Mouse (Mus musculus) v-Abl transformed pro-B cells (cell line): Measurements from ENCODE around the gene Aldh3b2.

ENCODE experiments used
- in situ Hi-C, 2 experiments: fragments of 400-800 bp; cut with MboI; formaldehyde crosslinking; loops; one replicate each; pipeline ENCODE4 v1.15.1; 2025; ENCODE audit not compliant: unreplicated experiment in 2 of 2

The Aldh3b2 gene

DNA sequence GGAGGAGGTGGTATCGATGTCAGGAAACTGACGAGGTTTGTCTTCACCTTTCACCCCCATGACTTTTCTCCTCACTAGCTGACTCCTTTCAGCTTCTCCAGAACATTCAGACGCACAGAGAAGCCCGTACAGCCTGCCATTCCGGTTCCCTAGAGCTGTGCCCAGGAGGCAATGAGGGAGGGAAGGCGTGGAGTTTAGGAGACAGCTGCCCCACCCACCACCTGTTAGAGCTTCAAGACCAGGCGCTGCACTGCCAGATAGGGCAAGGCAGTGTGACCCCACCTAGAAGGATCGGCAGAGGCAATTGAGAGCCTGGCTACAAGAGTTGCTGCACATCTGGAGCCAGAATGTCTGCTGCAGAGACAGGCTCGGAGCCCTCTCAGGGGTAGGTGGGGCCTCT lies at the start of gene Aldh3b2:
Aldh3b2 (plus strand) TSS at position 100 of the 400 bp plus-strand sequence.
- in situ Hi-C loops = no loop called here

DNA sequence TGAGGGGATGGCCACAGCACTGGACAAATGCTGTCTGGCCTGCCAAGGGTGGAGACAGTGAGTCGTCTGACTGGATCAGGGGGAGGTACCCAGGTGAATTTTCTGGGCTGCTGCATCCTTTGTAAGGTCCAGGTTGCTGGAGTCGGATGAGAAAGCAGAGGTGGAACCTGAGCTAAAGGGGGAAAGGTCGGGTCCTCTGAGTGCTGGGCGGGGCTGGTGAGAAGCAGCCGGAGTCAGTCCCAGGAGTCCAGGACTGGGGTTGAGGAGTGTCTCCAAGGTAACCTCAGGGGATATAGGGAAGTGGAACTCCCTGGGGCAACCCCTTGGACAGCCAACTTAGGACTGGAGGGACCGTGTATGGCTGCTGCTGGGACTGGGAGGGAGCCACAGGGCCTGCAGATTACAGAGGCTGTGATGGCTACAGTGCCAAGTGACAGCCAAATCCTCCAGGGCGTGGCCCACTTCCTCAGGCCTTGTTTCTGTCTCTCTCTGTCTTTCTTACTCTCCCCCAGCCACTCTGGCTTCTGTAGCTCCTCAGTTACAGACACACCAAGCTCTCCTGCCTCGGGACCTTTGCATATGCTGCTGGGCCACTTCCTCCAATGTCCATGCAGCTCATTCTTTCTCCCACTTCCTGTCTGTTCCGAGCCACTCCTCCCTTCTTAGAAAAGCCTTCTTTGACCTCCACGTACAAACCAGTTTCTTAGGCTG lies 49.3 kb upstream of the Aldh3b2 start:
- in situ Hi-C loops = no loop called here

DNA sequence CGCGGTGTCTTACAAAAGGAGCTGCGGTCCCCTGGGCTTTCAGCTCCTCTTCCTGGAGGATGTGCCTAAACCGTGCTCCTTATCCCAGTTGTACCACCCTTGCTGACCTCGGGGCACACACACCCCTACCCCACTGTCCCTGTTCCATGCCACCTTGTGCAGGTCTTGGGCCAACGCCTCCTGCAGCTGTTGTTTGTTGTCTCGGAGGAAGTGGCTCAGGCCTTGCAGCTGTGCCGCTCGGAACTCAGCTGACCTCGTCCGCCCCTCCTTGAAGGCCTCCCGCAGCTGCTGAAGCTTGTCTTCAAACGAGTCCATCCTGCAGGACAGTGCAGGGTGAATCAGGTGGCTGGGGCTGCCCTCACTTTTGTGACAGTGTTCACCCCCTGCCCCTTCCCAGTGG lies 48.5 kb upstream of the Aldh3b2 start:
- in situ Hi-C loops = no loop called here

DNA sequence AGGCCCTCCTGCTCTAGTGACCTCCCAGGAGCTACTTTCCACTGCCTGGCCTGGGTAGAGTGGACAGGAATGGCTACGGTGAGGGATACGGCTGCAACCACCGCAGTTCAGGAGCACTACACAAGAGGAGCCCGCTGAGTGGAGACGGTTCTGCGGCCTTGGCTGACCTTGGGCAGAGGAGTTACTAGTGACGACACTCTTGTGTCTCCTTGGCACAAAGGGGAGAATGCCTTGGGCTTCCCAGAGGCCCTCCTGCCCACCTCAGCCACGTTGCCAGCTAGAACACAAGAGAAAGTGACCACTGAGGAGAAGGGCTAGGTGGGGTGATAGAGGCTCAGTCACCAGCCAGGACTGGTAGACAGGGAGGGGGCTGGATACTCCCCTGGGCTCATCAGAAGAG lies 47.9 kb upstream of the Aldh3b2 start:
- in situ Hi-C loops = no loop called here

DNA sequence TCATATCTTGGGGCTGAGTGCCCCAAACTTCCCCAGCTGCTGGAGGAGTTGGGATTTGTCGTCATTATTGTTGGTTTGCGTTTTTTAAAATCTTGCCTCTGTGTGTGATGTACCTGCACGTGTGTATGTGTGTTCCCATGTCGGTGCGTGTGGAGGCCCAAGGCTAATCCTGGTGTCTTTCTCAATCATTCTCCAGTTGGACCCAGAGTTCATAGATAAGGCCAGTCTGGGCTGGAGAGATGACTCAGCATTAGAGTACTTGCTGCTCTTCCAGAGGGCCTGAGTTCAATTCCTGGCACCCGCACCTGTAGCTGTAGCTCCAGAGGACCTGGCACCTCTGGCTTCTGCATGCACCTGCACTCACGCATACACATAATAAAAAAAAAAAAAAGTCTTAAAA lies 47.3 kb upstream of the Aldh3b2 start:
- in situ Hi-C loops = no loop called here

GRCm38 (mm10) chr19:3925859-3926258 lies 46.3 kb upstream of the Aldh3b2 start:
- in situ Hi-C loops = no loop called here

GRCm38 (mm10) chr19:3926279-3926678 lies 45.8 kb upstream of the Aldh3b2 start:
- in situ Hi-C loops = no loop called here

DNA sequence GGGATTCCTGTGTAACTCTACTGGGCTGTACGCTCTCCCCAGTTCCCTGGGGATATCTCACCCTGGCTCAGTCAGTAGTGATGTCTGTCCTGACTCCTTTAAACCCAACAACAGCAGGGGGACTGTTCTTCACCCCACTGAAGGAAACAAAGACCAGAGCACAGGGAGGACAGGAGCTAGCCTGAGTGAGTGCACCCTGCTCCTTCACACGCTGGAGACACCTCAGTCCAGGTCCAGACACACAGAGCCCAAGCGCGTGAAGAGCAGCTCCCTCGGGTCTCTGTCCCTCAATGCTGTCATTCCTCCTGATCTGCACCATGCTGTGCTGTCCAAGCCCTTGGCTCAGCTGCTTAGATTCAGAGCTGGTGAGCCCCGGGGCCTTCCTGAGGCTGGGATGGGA lies 45.4 kb upstream of the Aldh3b2 start:
- in situ Hi-C loops = no loop called here

DNA sequence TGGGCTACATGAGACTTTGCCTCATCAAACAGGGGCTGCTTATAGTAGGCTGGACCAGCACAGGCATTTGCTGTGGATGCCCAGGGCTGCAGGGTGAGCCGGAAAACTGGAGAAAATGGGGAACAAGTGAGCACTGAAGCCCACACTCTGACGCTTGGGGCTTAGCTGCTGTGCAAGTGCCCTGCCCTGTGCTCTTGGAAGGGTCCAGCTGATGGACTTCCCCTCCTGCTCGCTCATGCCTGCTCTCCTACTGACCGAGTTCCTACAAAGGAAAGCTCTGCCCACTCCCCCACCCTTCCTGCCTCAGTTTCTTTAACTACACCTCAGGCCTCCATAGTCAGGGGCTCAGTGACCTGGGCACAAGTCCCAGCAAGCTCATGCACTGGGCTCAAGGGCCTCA lies 44.1 kb upstream of the Aldh3b2 start:
- in situ Hi-C loops = no loop called here

DNA sequence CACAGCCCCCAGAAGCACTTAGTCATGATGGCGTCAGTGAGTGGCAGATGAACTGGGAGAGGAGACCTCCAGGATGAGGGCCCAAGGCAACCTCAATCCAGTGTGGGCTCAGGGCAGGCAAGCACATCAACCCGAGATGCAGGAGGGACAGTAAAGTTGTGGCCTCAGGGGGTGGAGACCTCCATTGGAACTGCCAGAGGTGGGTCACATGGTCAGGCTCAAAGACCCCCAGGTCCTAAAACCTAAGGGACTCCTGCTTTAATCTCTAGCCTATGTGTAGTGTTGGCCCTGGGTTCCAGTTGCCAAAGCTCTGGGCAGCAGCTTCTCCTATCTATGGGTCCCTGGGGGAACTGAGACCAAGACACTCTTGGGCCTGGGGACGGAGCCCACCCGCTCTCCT lies 43.3 kb upstream of the Aldh3b2 start:
- in situ Hi-C loops = no loop called here

- in situ Hi-C loops = no loop called here
These were observed 42.8 kb upstream of the Aldh3b2 start, which contains the start of gene Aldh3b1 for GRCm38 (mm10) chr19:3929211-3929941. Aldh3b1 (minus strand) TSS chr19:3929808.

- in situ Hi-C loops = loop anchor here in 1 of 2 experiments (10.0 kb wide), 1 partner anchor 364 kb away; no protein-coding TSS in a partner anchor
These were observed 41.7 kb upstream of the Aldh3b2 start for GRCm38 (mm10) chr19:3930262-3931057.

- in situ Hi-C loops = loop anchor here in 1 of 2 experiments (10.0 kb wide), 1 partner anchor 363 kb away; no protein-coding TSS in a partner anchor
These were observed 40.4 kb upstream of the Aldh3b2 start for GRCm38 (mm10) chr19:3931716-3932115.

- in situ Hi-C loops = loop anchor here in 1 of 2 experiments (10.0 kb wide), 1 partner anchor 360 kb away; no protein-coding TSS in a partner anchor
These were observed 36.9 kb upstream of the Aldh3b2 start, which contains the start of gene Unc93b1 for GRCm38 (mm10) chr19:3935032-3935895. Unc93b1 (plus strand) TSS chr19:3935186.

DNA sequence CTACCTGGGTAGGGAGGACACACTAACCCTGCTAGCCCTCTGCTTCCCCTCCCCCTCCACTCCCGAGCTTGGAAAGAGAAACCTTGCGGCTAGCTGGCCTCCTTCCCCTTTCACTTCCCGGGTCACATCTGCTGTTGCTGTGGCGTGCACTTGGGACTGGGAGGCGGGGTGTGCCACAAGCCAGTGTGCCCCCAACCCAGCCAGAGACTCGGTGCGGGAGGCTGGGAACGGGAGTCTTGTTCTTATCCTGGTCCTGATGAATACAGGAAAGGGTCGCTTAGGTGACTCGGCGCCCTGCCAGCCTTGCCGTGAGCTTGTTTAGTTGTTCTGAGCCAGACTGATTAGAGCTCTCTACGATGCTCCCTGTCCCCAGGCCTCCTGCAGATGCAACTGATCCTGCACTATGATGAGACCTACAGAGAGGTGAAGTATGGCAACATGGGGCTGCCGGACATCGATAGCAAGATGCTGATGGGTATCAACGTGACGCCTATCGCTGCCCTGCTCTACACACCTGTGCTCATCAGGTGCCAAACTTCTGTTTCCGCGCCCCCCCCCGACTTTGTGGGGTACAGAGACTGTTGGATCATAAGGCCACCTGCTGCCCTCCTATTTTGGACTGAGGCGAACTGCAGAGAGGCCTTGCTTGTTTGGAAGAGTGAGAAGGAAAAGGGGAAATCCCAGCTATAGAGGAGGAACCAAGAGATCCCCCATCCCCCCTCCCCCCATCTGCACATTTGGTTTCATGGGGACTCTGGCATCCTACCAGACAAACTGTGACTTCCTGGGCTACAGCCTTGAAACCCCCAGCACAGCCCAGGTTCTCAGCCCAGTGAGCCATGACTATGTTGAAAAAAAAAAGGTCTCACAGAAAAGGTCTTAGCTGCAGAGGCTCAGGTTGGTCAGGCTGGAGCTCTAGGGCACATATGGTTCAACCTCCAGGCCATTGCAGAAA lies 36.0 kb upstream of the Aldh3b2 start:
- in situ Hi-C loops = loop anchor here in 1 of 2 experiments (10.0 kb wide), 1 partner anchor 359 kb away; no protein-coding TSS in a partner anchor

- in situ Hi-C loops = loop anchor here in 1 of 2 experiments (5.0 kb wide), 1 partner anchor 40 kb away; no protein-coding TSS in a partner anchor
These were observed 29.8 kb upstream of the Aldh3b2 start for GRCm38 (mm10) chr19:3942315-3942714.

GRCm38 (mm10) chr19:3942986-3943735 lies 29.0 kb upstream of the Aldh3b2 start:
- in situ Hi-C loops = loop anchor here in 1 of 2 experiments (5.0 kb wide), 1 partner anchor 41 kb away; no protein-coding TSS in a partner anchor
